ENCODE assay signal across 9 mouse cellular contexts in genomic region chr11:57617526-57618264, GRCm38 (mm10). TPM values are rescaled to one million over a fixed set of nuclear protein-coding genes. Genes with fewer than 3 reads are reported as not detected.
DNase-seq lines count a peak whose midpoint lies in the region; ATAC-seq and TF ChIP-seq lines count a peak whose summit lies in the region.
"Had no signal": no experiment of that assay in that cellular context is flagged by ENCODE, and none has a peak within 500 bp of the region (broad histone marks: within the 10 kb centered on the region; RNA-seq: fewer than 3 reads in every experiment).

No protein-coding gene starts in this region.

- WGBS in forebrain, embryonic 15.5 days: 27% methylated on average over 15 of the region's 15 CpGs
- 24% methylated on average over 15 of the region's 15 CpGs for WGBS in intestine, postnatal 0 days
- WGBS in liver, embryonic 11.5 days: 31% methylated on average over 15 of the region's 15 CpGs

- no peak overlapping the region for H3K27ac ChIP-seq in bone marrow macrophage, adult 2 months (ENCODE audit: insufficient read depth, low read depth, low read length)
- H3K27ac ChIP-seq in forebrain, embryonic 15.5 days (replicated peaks): no peak overlapping the region
- no peak overlapping the region; the same call in 1 of the 2 replicates for H3K27ac ChIP-seq in intestine, postnatal 0 days (ENCODE audit: low read depth, low read length)
- H3K27ac ChIP-seq in liver, embryonic 11.5 days (ENCODE audit: low read depth, low read length): no peak overlapping the region
- H3K27ac ChIP-seq: heart, embryonic 15.5 days had no signal

- no peak overlapping the region for H3K9ac ChIP-seq in forebrain, embryonic 15.5 days (replicated peaks)
- no peak overlapping the region for H3K9ac ChIP-seq in intestine, postnatal 0 days (ENCODE audit: low read depth, low read length)
- no peak overlapping the region for H3K9ac ChIP-seq in liver, embryonic 11.5 days (ENCODE audit: low read depth, low read length)
- H3K9ac ChIP-seq: heart, embryonic 15.5 days had no signal

- H3ac ChIP-seq in C2C12 (ENCODE audit: control insufficient read depth, insufficient read length, low read depth): no peak overlapping the region

- no peaks in the 10 kb centered on the region for H3K79me2 ChIP-seq in C2C12 (ENCODE audit: control insufficient read depth, insufficient read depth)

- peak; percentile 34 for DNase-seq in 3134 (ENCODE audit: extremely low read depth, insufficient read length, low spot score)
- peak; percentile 37 for DNase-seq in liver, embryonic 11.5 days (ENCODE audit: low spot score)
- peak; percentile 22 for DNase-seq in retina, adult 2 months (ENCODE audit: low read depth, low spot score)

- 0 out of 2 replicates have a peak, but pooled peaks have one; percentile 23 for ATAC-seq in forebrain, embryonic 15.5 days (replicated peaks)
- ATAC-seq in intestine, postnatal 0 days: 0 out of 2 replicates have a peak, but pooled peaks have one; percentile 43
- ATAC-seq in liver, embryonic 11.5 days (replicated peaks; ENCODE audit: low FRiP score): no peak
- ATAC-seq in activated CD4-positive, CD25-positive, alpha-beta regulatory T cell, adult 4 months: no peak

- no peaks in the 10 kb centered on the region for H3K9me3 ChIP-seq in forebrain, embryonic 15.5 days
- no peaks in the 10 kb centered on the region for H3K9me3 ChIP-seq in intestine, postnatal 0 days (ENCODE audit: control insufficient read depth)
- H3K9me3 ChIP-seq in liver, embryonic 11.5 days (ENCODE audit: control insufficient read depth, low read length): no peaks in the 10 kb centered on the region
- H3K9me3 ChIP-seq: heart, embryonic 15.5 days had no signal

- TF ChIP-seq POLR2A in bone marrow macrophage, adult 2 months (IDR thresholded peaks at IDR 0.05; ENCODE audit: borderline replicate concordance, low read depth, low read length): no peak

- no peak overlapping the region for H3K4me2 ChIP-seq in forebrain, embryonic 15.5 days (replicated peaks)
- peak overlapping the region; percentile 37 for H3K4me2 ChIP-seq in intestine, postnatal 0 days (replicated peaks; ENCODE audit: low read depth)
- no peak overlapping the region for H3K4me2 ChIP-seq in liver, embryonic 11.5 days
- H3K4me2 ChIP-seq: heart, embryonic 15.5 days had no signal

- H3K27me3 ChIP-seq in C2C12 (ENCODE audit: control insufficient read depth, insufficient read depth, insufficient read length): peaks cover 3% of the 10 kb centered on the region
- no peaks in the 10 kb centered on the region for H3K27me3 ChIP-seq in forebrain, embryonic 15.5 days
- no peaks in the 10 kb centered on the region for H3K27me3 ChIP-seq in intestine, postnatal 0 days (replicated peaks; ENCODE audit: control insufficient read depth, insufficient read depth, low read length)
- no peaks in the 10 kb centered on the region for H3K27me3 ChIP-seq in liver, embryonic 11.5 days (replicated peaks; ENCODE audit: control insufficient read depth, insufficient read depth, low read length)

- H3K79me3 ChIP-seq in C2C12 (ENCODE audit: low read depth): no peaks in the 10 kb centered on the region

- H3K36me3 ChIP-seq in C2C12 (ENCODE audit: control insufficient read depth, insufficient read depth): no peaks in the 10 kb centered on the region
- no peaks in the 10 kb centered on the region for H3K36me3 ChIP-seq in forebrain, embryonic 15.5 days
- H3K36me3 ChIP-seq in intestine, postnatal 0 days (ENCODE audit: control insufficient read depth, insufficient read depth): no peaks in the 10 kb centered on the region
- H3K36me3 ChIP-seq in liver, embryonic 11.5 days (ENCODE audit: control insufficient read depth, insufficient read depth, low read length): no peaks in the 10 kb centered on the region
- H3K36me3 ChIP-seq: heart, embryonic 15.5 days had no signal

- no peak overlapping the region for H3K4me3 ChIP-seq in C2C12 (ENCODE audit: insufficient read depth, poor library complexity, severe bottlenecking)
- H3K4me3 ChIP-seq in bone marrow macrophage, adult 2 months (ENCODE audit: insufficient read depth, low read length): no peak overlapping the region
- H3K4me3 ChIP-seq in forebrain, embryonic 15.5 days: no peak overlapping the region
- no peak overlapping the region for H3K4me3 ChIP-seq in intestine, postnatal 0 days (ENCODE audit: low read depth, low read length)
- H3K4me3 ChIP-seq in liver, embryonic 11.5 days (ENCODE audit: low read depth, low read length): no peak overlapping the region
- H3K4me3 ChIP-seq: heart, embryonic 15.5 days had no signal

- H3K4me1 ChIP-seq in bone marrow macrophage, adult 2 months (ENCODE audit: control insufficient read depth, insufficient read depth, low read length): no peaks in the 10 kb centered on the region
- H3K4me1 ChIP-seq in forebrain, embryonic 15.5 days: peaks cover 15% of the 10 kb centered on the region
- 0 out of 2 replicates have a peak, but pooled peaks cover 3% of the 10 kb centered on the region for H3K4me1 ChIP-seq in intestine, postnatal 0 days (replicated peaks; ENCODE audit: control insufficient read depth, insufficient read depth, low read length)
- no peaks in the 10 kb centered on the region for H3K4me1 ChIP-seq in liver, embryonic 11.5 days (replicated peaks; ENCODE audit: control insufficient read depth, insufficient read depth, low read length)

- TF ChIP-seq CTCF in C2C12 (IDR thresholded peaks at IDR 0.05; ENCODE audit: control insufficient read depth, insufficient read depth, insufficient read length): peak; percentile 15
- peak; percentile 29; the same call in 1 of the 2 replicates for TF ChIP-seq CTCF in bone marrow macrophage, adult 2 months (IDR thresholded peaks at IDR 0.05; ENCODE audit: low read depth, low read length)
- peak; percentile 82 for TF ChIP-seq CTCF in intestine, postnatal 0 days (IDR thresholded peaks at IDR 0.05; ENCODE audit: low read depth)

TF ChIP-seq in C2C12, 6 proteins besides CTCF, POLR2A, EP300 and RAD21:
- TF ChIP-seq CEBPB (IDR thresholded peaks at IDR 0.05; ENCODE audit: low read depth) (no peak), FOSL1 (IDR thresholded peaks at IDR 0.05; ENCODE audit: insufficient read depth, low read length, poor library complexity, severe bottlenecking) (no peak), MYOD1 (IDR thresholded peaks at IDR 0.05; ENCODE audit: control insufficient read depth, insufficient read length, low read depth) (no peak), USF1 (IDR thresholded peaks at IDR 0.05; ENCODE audit: low read depth) (no peak), MAX (IDR thresholded peaks at IDR 0.05) (no peak), MYOG (IDR thresholded peaks at IDR 0.05; ENCODE audit: control insufficient read depth, extremely low read depth, insufficient read length) (no peak)

RNA-seq across cellular contexts. Expression of gene Galnt10, which starts 27.5 kb away (rescaled TPM):
- 43.0 TPM for polyA plus RNA-seq in C2C12 (2012; fragmentation: generic; extraction: Trizol)
- 20.2 and 22.4 TPM in 2 replicates for polyA plus RNA-seq in bone marrow macrophage, adult 2 months (2012; ENCODE audit: insufficient read depth, insufficient read length, missing spikeins)
- 14.3 and 15.3 TPM in 2 replicates for polyA plus RNA-seq in forebrain, embryonic 15.5 days (2015; fragmentation: Nextera tagmentation; extraction: Ambion mirVana)
- polyA plus RNA-seq in intestine, postnatal 0 days (2015; fragmentation: Nextera tagmentation; extraction: Ambion mirVana): 19.8 and 22.5 TPM in 2 replicates
- polyA plus RNA-seq in liver, embryonic 11.5 days (2014; fragmentation: Nextera tagmentation; extraction: Ambion mirVana): 17.5 and 19.8 TPM in 2 replicates
- 1 to 10 TPM; 4.1 to 7.6 TPM for polyA plus RNA-seq in activated CD4-positive, CD25-positive, alpha-beta regulatory T cell, adult 4 months (2017; shearing (Covaris generic))

Comparison
In these comparisons a context has a peak if more than half of its experiments do, and no peak if none do; other contexts are left out.
1. CTCF ChIP-seq: peak in every context shown above with its lines; median percentile 82 in intestine, postnatal 0 days; 29 in bone marrow macrophage, adult 2 months; 15 in C2C12.
2. ATAC-seq: peak in forebrain, embryonic 15.5 days (single experiment) and intestine, postnatal 0 days (single experiment); none in liver, embryonic 11.5 days (single experiment) and activated CD4-positive, CD25-positive, alpha-beta regulatory T cell, adult 4 months (single experiment).
3. Peak in every context shown above with its lines, with median percentiles within 50 percentile points of each other: DNase-seq.